Mouse (Mus musculus) MEL (cell line): ENCODE measurements around the gene Sdsl. TPM values are rescaled to one million over a fixed set of nuclear protein-coding genes. Genes with fewer than 3 reads are reported as not detected.

Source experiments
- DNase-seq: peaks from one replicate; pipeline ENCODE4 v3.0.0; 2011; ENCODE audit warnings: low read depth, low spot score
- H3K27ac ChIP-seq: 2 replicates; pipeline ENCODE4 v1.5.1; 2012; ENCODE audit warnings: low read depth, mild to moderate bottlenecking, control low read depth, low read length, moderate library complexity; ENCODE audit not compliant: control insufficient read depth
- H3K27me3 ChIP-seq, 2 experiments: fragments of 150-350 bp in 1 of 2; sonication (generic) in 1 of 2; 2 replicates each; pipeline ENCODE4 v1.6.1; 2012; ENCODE audit warnings: low read length in 2 of 2, mild to moderate bottlenecking in 2 of 2, improper control_type of control experiment in 1 of 2, moderate library complexity in 1 of 2; ENCODE audit not compliant: insufficient read depth in 2 of 2, control insufficient read depth in 1 of 2
- H3K36me3 ChIP-seq, 2 experiments: 2 replicates each; pipeline ENCODE4 v1.6.1; 2012 to 2014; ENCODE audit warnings: low read length in 2 of 2, improper control_type of control experiment in 1 of 2, inconsistent platforms in 1 of 2, mild to moderate bottlenecking in 1 of 2; ENCODE audit not compliant: insufficient read depth in 2 of 2, control insufficient read depth in 1 of 2
- H3K4me1 ChIP-seq, 2 experiments: fragments of 150-350 bp in 1 of 2; sonication (generic) in 1 of 2; 2 replicates each; pipeline ENCODE4 v1.6.1; 2012; ENCODE audit warnings: low read length in 2 of 2, improper control_type of control experiment in 1 of 2, mild to moderate bottlenecking in 1 of 2; ENCODE audit not compliant: insufficient read depth in 2 of 2, control insufficient read depth in 1 of 2
- H3K4me3 ChIP-seq, 2 experiments: fragments of 150-350 bp in 1 of 2; sonication (generic) in 1 of 2; 2 replicates each; pipeline ENCODE4 v1.5.1; 2012; ENCODE audit warnings: low read depth in 2 of 2, low read length in 2 of 2, mild to moderate bottlenecking in 2 of 2, moderate library complexity in 2 of 2, control low read depth in 1 of 2, improper control_type of control experiment in 1 of 2; ENCODE audit not compliant: control insufficient read depth in 1 of 2, insufficient read depth in 1 of 2
- H3K79me2 ChIP-seq: 2 replicates; pipeline ENCODE4 v1.6.1; 2012; ENCODE audit warnings: mild to moderate bottlenecking, low read length, moderate library complexity; ENCODE audit not compliant: control insufficient read depth, poor library complexity, insufficient read depth
- H3K9ac ChIP-seq: 2 replicates; pipeline ENCODE4 v1.6.1; 2012; ENCODE audit warnings: low read depth, mild to moderate bottlenecking, control low read depth, low read length, moderate library complexity; ENCODE audit not compliant: control insufficient read depth, poor library complexity, severe bottlenecking
- H3K9me3 ChIP-seq: fragments of 150-350 bp; sonication (generic); replicated peaks from 2 replicates; pipeline ENCODE4 v1.6.1; 2012; ENCODE audit warnings: mild to moderate bottlenecking, low read length, improper control_type of control experiment, moderate library complexity; ENCODE audit not compliant: insufficient read depth
- CTCF ChIP-seq, 3 experiments: IDR thresholded peaks in 2 of 3; conservative IDR thresholded peaks in 1 of 3; 2 replicates each; pipeline ENCODE4 v1.5.1; 2011 to 2012; ENCODE audit warnings: low read length in 3 of 3, low read depth in 2 of 3, mild to moderate bottlenecking in 2 of 3, improper control_type of control experiment in 1 of 3, inconsistent platforms in 1 of 3, mixed read lengths in 1 of 3, moderate library complexity in 1 of 3; ENCODE audit not compliant: control insufficient read depth in 1 of 3, insufficient read depth in 1 of 3, poor library complexity in 1 of 3, severe bottlenecking in 1 of 3
- E2F4 ChIP-seq: IDR thresholded peaks from 2 replicates; pipeline ENCODE4 v1.6.1; 2011; ENCODE audit warnings: low read depth, low read length, improper control_type of control experiment, borderline replicate concordance
- ETS1 ChIP-seq: IDR thresholded peaks from 2 replicates; pipeline ENCODE4 v1.6.1; 2012; ENCODE audit warnings: low read depth, mild to moderate bottlenecking, inconsistent platforms, low read length, improper control_type of control experiment, moderate library complexity
- GABPA ChIP-seq: IDR thresholded peaks from 2 replicates; pipeline ENCODE4 v1.6.1; 2012; ENCODE audit warnings: low read depth, mild to moderate bottlenecking, inconsistent platforms, low read length, improper control_type of control experiment, moderate library complexity
- GATA1 ChIP-seq: IDR thresholded peaks from 2 replicates; pipeline ENCODE4 v1.6.1; 2011; ENCODE audit warnings: low read depth, low read length, improper control_type of control experiment
- HCFC1 ChIP-seq: IDR thresholded peaks from 2 replicates; pipeline ENCODE4 v1.6.1; 2012; ENCODE audit warnings: low read depth, mild to moderate bottlenecking, inconsistent platforms, low read length, improper control_type of control experiment, moderate library complexity
- JUND ChIP-seq: IDR thresholded peaks from 2 replicates; pipeline ENCODE4 v1.6.1; 2011; ENCODE audit warnings: low read depth, mild to moderate bottlenecking, improper control_type of control experiment, low read length
- KAT2A ChIP-seq: conservative IDR thresholded peaks from 2 replicates; pipeline ENCODE4 v1.6.1; 2012; ENCODE audit warnings: low read depth, low read length, improper control_type of control experiment, inconsistent platforms
- MYB ChIP-seq: IDR thresholded peaks from 2 replicates; pipeline ENCODE4 v1.6.1; 2011; ENCODE audit warnings: mild to moderate bottlenecking, low read depth, low read length, improper control_type of control experiment
- POLR2A ChIP-seq, 2 experiments: IDR thresholded peaks; 2 replicates each; pipeline ENCODE4 v1.6.1; 2011 to 2012; ENCODE audit warnings: low read length in 2 of 2, mild to moderate bottlenecking in 2 of 2, control low read depth in 1 of 2, improper control_type of control experiment in 1 of 2, low read depth in 1 of 2, moderate library complexity in 1 of 2; ENCODE audit not compliant: control insufficient read depth in 1 of 2, insufficient read depth in 1 of 2, poor library complexity in 1 of 2
- POLR2AphosphoS5 ChIP-seq: IDR thresholded peaks from 2 replicates; pipeline ENCODE4 v1.6.1; 2012; ENCODE audit warnings: low read depth, borderline replicate concordance, mild to moderate bottlenecking, inconsistent platforms, low read length, moderate library complexity, mixed read lengths
- SMC3 ChIP-seq: IDR thresholded peaks from 2 replicates; pipeline ENCODE4 v1.6.1; 2011; ENCODE audit warnings: low read depth, low read length, improper control_type of control experiment
- TAL1 ChIP-seq: IDR thresholded peaks from 2 replicates; pipeline ENCODE4 v1.6.1; 2012; ENCODE audit warnings: mild to moderate bottlenecking, inconsistent platforms, low read length, moderate library complexity, mixed read lengths
- UBTF ChIP-seq: IDR thresholded peaks from 2 replicates; pipeline ENCODE4 v1.6.1; 2012; ENCODE audit warnings: low read depth, mild to moderate bottlenecking, inconsistent platforms, low read length, improper control_type of control experiment, moderate library complexity, borderline replicate concordance; ENCODE audit not compliant: insufficient read depth
- ZMIZ1 ChIP-seq: IDR thresholded peaks from 2 replicates; pipeline ENCODE4 v1.6.1; 2012; ENCODE audit warnings: low read depth, mild to moderate bottlenecking, inconsistent platforms, low read length, improper control_type of control experiment, moderate library complexity
- polyA plus RNA-seq, 2 experiments: library from polyadenylated mRNA; stranded (reverse) in 1 of 2; unstranded in 1 of 2; fragments of >175 nt in 1 of 2; fragments of >200 nt in 1 of 2; gene quantifications; 2 replicates each; pipeline versions ENCODE4 v1.2.1 to v1.2.4; 2012; ENCODE audit warnings: low replicate concordance in 2 of 2, low read depth in 1 of 2; ENCODE audit not compliant: insufficient read length in 2 of 2, insufficient read depth in 1 of 2, missing spikeins in 1 of 2
- total RNA-seq: library from RNA; depleted of rRNA; stranded (reverse); fragments of 300-350 nt; gene quantifications from 2 replicates; pipeline ENCODE4 v1.2.3, GENCODE M21; 2012

Sdsl gene
- total and polyA plus RNA-seq, 3 experiments, result 12.1 to 21.0 TPM; not detected in 1

GRCm38 (mm10) chr5:120516221-120516984 lies 43.8 kb upstream of the Sdsl start:
- Histone ChIP-seq H3K4me3 (no peak overlapping the region), H3K27ac (no peak overlapping the region)
- DNase-seq, result no peak
- no peak for TF ChIP-seq POLR2AphosphoS5
- TF ChIP-seq, all 39 proteins: peak for 0
- Histone ChIP-seq H3K27me3 (no peaks in the 10 kb centered on the region), H3K9ac (no peak overlapping the region), H3K9me3 (no peaks in the 10 kb centered on the region), H3K4me1 (peaks cover 0 to 6% of the 10 kb centered on the region in 2 experiments; a peak in 1 of 4 replicates), H3K36me3 (peaks cover 0 to 3% of the 10 kb centered on the region in 2 experiments; a peak in 1 of 4 replicates), H3K79me2 (no peaks in the 10 kb centered on the region)

GRCm38 (mm10) chr5:120515451-120515850 lies 42.8 kb upstream of the Sdsl start:
- DNase-seq, result no peak
- Histone ChIP-seq H3K36me3 (peaks cover 0 to 3% of the 10 kb centered on the region in 2 experiments; a peak in 1 of 4 replicates), H3K79me2 (no peaks in the 10 kb centered on the region; the same call in 1 of the 2 replicates), H3K9me3 (no peaks in the 10 kb centered on the region), H3K4me3 (no peak overlapping the region), H3K9ac (no peak overlapping the region), H3K27ac (no peak overlapping the region), H3K27me3 (no peaks in the 10 kb centered on the region), H3K4me1 (peaks cover 0 to 6% of the 10 kb centered on the region in 2 experiments; a peak in 1 of 4 replicates)
- TF ChIP-seq MYB (no peak), KAT2A (no peak), POLR2A (IDR thresholded peaks at IDR 0.05; ENCODE audit: control insufficient read depth in 1 of 2, insufficient read depth in 1 of 2, low read depth in 1 of 2, low read length in 2 of 2, poor library complexity in 1 of 2) (no peak), JUND (no peak), E2F4 (no peak), HCFC1 (no peak), ETS1 (no peak), POLR2AphosphoS5 (no peak), UBTF (no peak), GATA1 (no peak), CTCF (IDR thresholded peaks at IDR 0.05 in 2 of 3, conservative IDR thresholded peaks at IDR 0.05 in 1 of 3; ENCODE audit: control insufficient read depth in 1 of 3, insufficient read depth in 1 of 3, low read depth in 2 of 3, low read length in 3 of 3, poor library complexity in 1 of 3, severe bottlenecking in 1 of 3) (no peak), ZMIZ1 (no peak), SMC3 (no peak), GABPA (no peak), TAL1 (no peak)
